Mouse (Mus musculus) ES-E14 (cell line): ENCODE results near the gene Ccnf.

ENCODE experiments used
- HCFC1 ChIP-seq: IDR thresholded peaks from 2 replicates; pipeline ENCODE4 v1.6.1; 2012; ENCODE audit warnings: low read length, inconsistent platforms, borderline replicate concordance; ENCODE audit not compliant: insufficient read depth
- ZC3H11A ChIP-seq: IDR thresholded peaks from 2 replicates; pipeline ENCODE4 v1.6.1; 2012; ENCODE audit warnings: low read depth, mild to moderate bottlenecking, inconsistent platforms, low read length, borderline replicate concordance
- ZNF384 ChIP-seq: IDR thresholded peaks from 2 replicates; pipeline ENCODE4 v1.6.1; 2012; ENCODE audit warnings: low read depth, low read length, inconsistent platforms

DNA sequence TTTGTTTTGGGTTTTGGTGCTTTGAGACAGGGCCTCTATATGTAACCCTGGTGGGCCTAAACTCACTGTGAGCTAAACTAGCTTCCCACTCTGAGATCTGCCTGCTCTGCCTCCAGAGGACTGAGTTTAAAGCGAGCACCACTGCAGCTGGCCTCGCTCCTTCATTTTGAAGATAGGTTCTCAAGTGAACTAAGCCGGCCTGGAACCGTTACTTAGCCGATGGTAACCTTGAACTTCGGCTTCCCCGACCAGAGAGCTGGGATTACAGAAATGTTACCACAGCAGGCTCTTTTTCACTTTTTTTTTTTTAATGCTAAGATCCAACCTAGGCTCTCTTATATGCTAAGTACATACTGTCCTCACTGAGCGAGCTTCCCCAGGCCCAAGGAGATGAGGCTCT is 58.0 kb downstream of the Ccnf start:
- TF ChIP-seq ZC3H11A (no peak), ZNF384 (no peak), HCFC1 (no peak)
